ENCODE assay signal across 32 mouse cellular contexts in genomic region chr17:45053371-45053770, GRCm38 (mm10).
"Had no signal": no experiment of that assay in that cellular context is flagged by ENCODE, and none has a peak within 500 bp of the region (broad histone marks: within the 10 kb centered on the region; RNA-seq: fewer than 3 reads in every experiment).

No protein-coding gene starts in this region.

- H3K27me3 ChIP-seq: limb, embryonic 12.5 days; limb, embryonic 15.5 days; liver, embryonic 12.5 days; liver, embryonic 13.5 days; liver, embryonic 15.5 days; lung, embryonic 15.5 days; megakaryocyte, embryonic 14.5 days; midbrain, embryonic 12.5 days; midbrain, embryonic 13.5 days; midbrain, embryonic 15.5 days; neural tube, embryonic 12.5 days had no signal

- ATAC-seq: liver, embryonic 12.5 days; liver, postnatal 0 days; lung, postnatal 0 days; midbrain, embryonic 13.5 days; midbrain, embryonic 15.5 days; midbrain, embryonic 16.5 days had no signal

- H3K9me3 ChIP-seq: limb, embryonic 10.5 days; limb, embryonic 12.5 days; limb, embryonic 13.5 days; limb, embryonic 15.5 days; liver, embryonic 12.5 days; liver, embryonic 13.5 days; liver, embryonic 15.5 days; lung, embryonic 15.5 days; megakaryocyte, embryonic 14.5 days; midbrain, embryonic 10.5 days; midbrain, embryonic 12.5 days; midbrain, embryonic 13.5 days; midbrain, embryonic 15.5 days; neural tube, embryonic 12.5 days had no signal

- DNase-seq: left cerebral cortex, postnatal 4 days; liver; liver, embryonic 13.5 days; liver, postnatal 0 days; lung, adult 18-20 months; lung, adult 2 months; lung, embryonic 14.5 days; lung, postnatal 10 days; lung, postnatal 14 days; lung, postnatal 36 days; lung, postnatal 4 days; midbrain, embryonic 14.5 days had no signal

- H3K9ac ChIP-seq: limb, embryonic 12.5 days; limb, embryonic 13.5 days; limb, embryonic 15.5 days; liver, embryonic 12.5 days; liver, embryonic 13.5 days; liver, embryonic 14.5 days; liver, embryonic 15.5 days; liver, postnatal 0 days; lung, embryonic 14.5 days; lung, embryonic 15.5 days; midbrain, embryonic 12.5 days; midbrain, embryonic 13.5 days; midbrain, embryonic 15.5 days; neural tube, embryonic 12.5 days had no signal

- H3K36me3 ChIP-seq: limb, embryonic 10.5 days; limb, embryonic 12.5 days; limb, embryonic 13.5 days; limb, embryonic 15.5 days; liver, embryonic 12.5 days; liver, embryonic 13.5 days; liver, embryonic 15.5 days; lung, embryonic 15.5 days; midbrain, embryonic 10.5 days; midbrain, embryonic 12.5 days; midbrain, embryonic 13.5 days; midbrain, embryonic 15.5 days; neural tube, embryonic 12.5 days had no signal

- H3K4me2 ChIP-seq: limb, embryonic 12.5 days; limb, embryonic 13.5 days; limb, embryonic 15.5 days; liver, embryonic 11.5 days; liver, embryonic 12.5 days; liver, embryonic 13.5 days; liver, embryonic 15.5 days; lung, embryonic 14.5 days; lung, embryonic 15.5 days; midbrain, embryonic 11.5 days; midbrain, embryonic 12.5 days; midbrain, embryonic 13.5 days; midbrain, embryonic 15.5 days; neural tube, embryonic 12.5 days had no signal

- H3K4me3 ChIP-seq: limb, embryonic 10.5 days; limb, embryonic 12.5 days; limb, embryonic 13.5 days; limb, embryonic 15.5 days; liver, embryonic 12.5 days; liver, embryonic 13.5 days; liver, embryonic 15.5 days; lung, embryonic 15.5 days; megakaryocyte, embryonic 14.5 days; midbrain, embryonic 10.5 days; midbrain, embryonic 12.5 days; midbrain, embryonic 13.5 days; midbrain, embryonic 15.5 days; myocyte; neural tube, embryonic 12.5 days had no signal

- H3K27ac ChIP-seq: limb, embryonic 10.5 days; limb, embryonic 15.5 days; liver, embryonic 12.5 days; liver, embryonic 13.5 days; liver, embryonic 14.5 days; liver, embryonic 15.5 days; lung, embryonic 15.5 days; macrophage; midbrain, embryonic 10.5 days; midbrain, embryonic 12.5 days; midbrain, embryonic 13.5 days; midbrain, embryonic 15.5 days; neural tube, embryonic 12.5 days had no signal

- H3K4me1 ChIP-seq: liver, embryonic 12.5 days; liver, embryonic 13.5 days; liver, embryonic 15.5 days; lung, embryonic 15.5 days; midbrain, embryonic 12.5 days; midbrain, embryonic 13.5 days; midbrain, embryonic 15.5 days; neural tube, embryonic 12.5 days had no signal
